Mouse (Mus musculus): ENCODE results near the gene Galnt15. TPM values are rescaled to one million over a fixed set of nuclear protein-coding genes. Genes with fewer than 3 reads are reported as not detected.

Galnt15 gene
- total and polyA plus RNA-seq, 3 experiments: not detected

DNA sequence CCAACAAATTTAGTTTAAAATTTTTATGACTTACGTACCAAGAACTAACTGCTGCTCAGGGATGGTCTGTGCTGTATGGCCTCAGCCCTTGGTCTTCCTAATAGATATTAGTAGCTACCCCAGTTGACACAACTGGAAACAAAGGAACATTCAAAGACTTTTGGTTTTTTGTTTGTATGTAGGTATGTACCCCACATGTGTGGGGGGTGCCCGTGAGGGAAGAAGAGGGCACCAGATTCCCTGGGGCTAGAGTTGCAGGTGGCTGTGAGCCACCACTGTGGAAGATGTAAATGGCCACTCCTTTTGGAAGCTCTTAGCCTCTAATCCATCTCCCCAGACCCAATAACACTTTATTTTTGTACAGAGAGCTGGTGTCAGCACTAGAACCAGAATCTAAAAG lies 54.7 kb downstream of the Galnt15 start:
- Histone ChIP-seq H3K4me2 (ENCODE audit: insufficient read depth, low read depth, poor library complexity, severe bottlenecking) (no peak overlapping the region), H3K9me3 (replicated peaks; ENCODE audit: low read length) (peaks cover 2% of the 10 kb centered on the region), H3K9ac (ENCODE audit: insufficient read depth, low read depth) (no peak overlapping the region), H3K36me3 (replicated peaks in 1 of 2; ENCODE audit: control insufficient read depth in 1 of 2, insufficient read depth in 1 of 2, low read length in 1 of 2) (peaks cover 12 to 30% of the 10 kb centered on the region in 2 experiments), H3K4me1 (ENCODE audit: control insufficient read depth in 1 of 2, insufficient read depth in 2 of 2) (peaks cover 0 to 11% of the 10 kb centered on the region in 2 experiments; a peak in 2 of 4 replicates), H3K79me2 (replicated peaks; ENCODE audit: control insufficient read depth, extremely low read depth, insufficient read depth, poor library complexity, severe bottlenecking) (peaks cover 17% of the 10 kb centered on the region), H3K27ac (ENCODE audit: insufficient read depth, low read depth) (no peak overlapping the region), H3K27me3 (replicated peaks) (no peaks in the 10 kb centered on the region), H3K4me3 (replicated peaks in 1 of 3; ENCODE audit: low read depth in 2 of 3, low read length in 2 of 3, poor library complexity in 1 of 3) (no peak overlapping the region)
- in situ Hi-C loops (cut with MboI; ENCODE audit: low pct_ligation_motif_present, low pct_unique_long_range_greater_than_20kb, low sequenced_read_pairs): loop anchor here (10.0 kb wide), 1 partner anchor 429 kb away; no protein-coding TSS in a partner anchor
- dilution Hi-C loops (cut with MboI; ENCODE audit: extremely low pct_ligation_motif_present, extremely low pct_unique_long_range_greater_than_20kb, low sequenced_read_pairs): no loop called here
- TF ChIP-seq POLR2A (IDR thresholded peaks at IDR 0.05; ENCODE audit: low read depth, low read length) (no peak), MAFK (IDR thresholded peaks at IDR 0.05; ENCODE audit: insufficient replicate concordance, low read length) (no peak), NRF1 (IDR thresholded peaks at IDR 0.05; ENCODE audit: low read depth, low read length) (no peak), TCF12 (IDR thresholded peaks at IDR 0.05; ENCODE audit: low read depth, low read length) (no peak), HCFC1 (IDR thresholded peaks at IDR 0.05; ENCODE audit: low read depth, low read length) (no peak), CHD2 (IDR thresholded peaks at IDR 0.05; ENCODE audit: low read length) (no peak), MAZ (IDR thresholded peaks at IDR 0.05; ENCODE audit: low read depth, low read length) (no peak), JUN (IDR thresholded peaks at IDR 0.05; ENCODE audit: insufficient read depth, low read depth, low read length) (no peak), ETS1 (conservative IDR thresholded peaks at IDR 0.05; ENCODE audit: low read depth, low read length) (no peak), USF1 (IDR thresholded peaks at IDR 0.05; ENCODE audit: low read depth, low read length) (no peak), MAX (IDR thresholded peaks at IDR 0.05; ENCODE audit: low read length) (no peak), RAD21 (IDR thresholded peaks at IDR 0.05; ENCODE audit: low read depth, low read length) (no peak), PAX5 (IDR thresholded peaks at IDR 0.05; ENCODE audit: low read length) (no peak), E2F4 (IDR thresholded peaks at IDR 0.05; ENCODE audit: insufficient replicate concordance, low read depth, low read length) (no peak), MEF2A (IDR thresholded peaks at IDR 0.05; ENCODE audit: borderline replicate concordance, low read depth, low read length) (no peak), GABPA (IDR thresholded peaks at IDR 0.05; ENCODE audit: insufficient replicate concordance, low read depth, low read length) (no peak)
- no peak for DNase-seq (ENCODE audit: extremely low read depth)

GRCm38 (mm10) chr14:32084761-32085485 lies 56.1 kb downstream of the Galnt15 start, which contains the start of gene Oxnad1:
Gene Oxnad1, plus strand, starts transcription at chr14:32085374.
- peak within 1 kb of the TSS; percentile 73 for H3K9ac ChIP-seq (ENCODE audit: insufficient read depth, low read depth)
- H3K9me3 ChIP-seq (replicated peaks; ENCODE audit: low read length): peaks cover 2% of the 10 kb centered on the region
- peak; percentile 97 for DNase-seq (ENCODE audit: extremely low read depth)
- H3K4me1 ChIP-seq (ENCODE audit: control insufficient read depth in 1 of 2, insufficient read depth in 2 of 2): peaks cover 0 to 24% of the 10 kb centered on the region in 2 experiments; a peak in 2 of 4 replicates
- in situ Hi-C loops (cut with MboI; ENCODE audit: low pct_ligation_motif_present, low pct_unique_long_range_greater_than_20kb, low sequenced_read_pairs): loop anchor here (5.0 to 10.0 kb wide), 2 partner anchors 293 to 430 kb away; no protein-coding TSS in a partner anchor
- H3K27ac ChIP-seq (ENCODE audit: insufficient read depth, low read depth): peak within 1 kb of the TSS; percentile 61
- H3K4me2 ChIP-seq (ENCODE audit: insufficient read depth, low read depth, poor library complexity, severe bottlenecking): peak within 1 kb of the TSS; percentile 99
- H3K27me3 ChIP-seq (replicated peaks): no peaks in the 10 kb centered on the region
- TF ChIP-seq EP300 (IDR thresholded peaks at IDR 0.05; ENCODE audit: low read length) (no peak), MYC (IDR thresholded peaks at IDR 0.05; ENCODE audit: low read depth, low read length) (peak; percentile 81), KAT2A (IDR thresholded peaks at IDR 0.05; ENCODE audit: insufficient replicate concordance, low read length) (0 out of 2 replicates have a peak, but pooled peaks have one; percentile 56), USF2 (conservative IDR thresholded peaks at IDR 0.05; ENCODE audit: low read depth, low read length) (peak; percentile 64), CTCF (conservative IDR thresholded peaks at IDR 0.05 in 1 of 2, IDR thresholded peaks at IDR 0.05 in 1 of 2; ENCODE audit: low read depth in 2 of 2, low read length in 2 of 2) (no peak), NRF1 (IDR thresholded peaks at IDR 0.05; ENCODE audit: low read depth, low read length) (no peak), ZC3H11A (IDR thresholded peaks at IDR 0.05; ENCODE audit: low read depth, low read length) (no peak), MXI1 (IDR thresholded peaks at IDR 0.05; ENCODE audit: low read depth, low read length) (peak; percentile 97), MAX (IDR thresholded peaks at IDR 0.05; ENCODE audit: low read length) (peak; percentile 96), CHD2 (IDR thresholded peaks at IDR 0.05; ENCODE audit: low read length) (no peak), TCF12 (IDR thresholded peaks at IDR 0.05; ENCODE audit: low read depth, low read length) (peak; percentile 62), SIN3A (IDR thresholded peaks at IDR 0.05; ENCODE audit: low read length) (peak; percentile 85), GABPA (IDR thresholded peaks at IDR 0.05; ENCODE audit: insufficient replicate concordance, low read depth, low read length) (no peak), ZNF384 (IDR thresholded peaks at IDR 0.05; ENCODE audit: low read depth, low read length) (peak; percentile 98), USF1 (IDR thresholded peaks at IDR 0.05; ENCODE audit: low read depth, low read length) (peak; percentile 81), JUND (conservative IDR thresholded peaks at IDR 0.05; ENCODE audit: low read depth, low read length) (no peak)
- H3K4me3 ChIP-seq (replicated peaks in 1 of 3; ENCODE audit: low read depth in 2 of 3, low read length in 2 of 3, poor library complexity in 1 of 3): peak within 1 kb of the TSS; percentile 68 to 94 (median 73)
- dilution Hi-C loops (cut with MboI; ENCODE audit: extremely low pct_ligation_motif_present, extremely low pct_unique_long_range_greater_than_20kb, low sequenced_read_pairs): no loop called here
- H3K36me3 ChIP-seq (replicated peaks in 1 of 2; ENCODE audit: control insufficient read depth in 1 of 2, insufficient read depth in 1 of 2, low read length in 1 of 2): peaks cover 12 to 40% of the 10 kb centered on the region in 2 experiments
- peaks cover 22% of the 10 kb centered on the region for H3K79me2 ChIP-seq (replicated peaks; ENCODE audit: control insufficient read depth, extremely low read depth, insufficient read depth, poor library complexity, severe bottlenecking)
